Mouse (Mus musculus): Measurements from ENCODE around the gene Ttc41. TPM values are rescaled to one million over a fixed set of nuclear protein-coding genes. Genes with fewer than 3 reads are reported as not detected.

The Ttc41 gene
- polyA plus RNA-seq, 1 experiment from 2014 or later, result 1.6 TPM

DNA sequence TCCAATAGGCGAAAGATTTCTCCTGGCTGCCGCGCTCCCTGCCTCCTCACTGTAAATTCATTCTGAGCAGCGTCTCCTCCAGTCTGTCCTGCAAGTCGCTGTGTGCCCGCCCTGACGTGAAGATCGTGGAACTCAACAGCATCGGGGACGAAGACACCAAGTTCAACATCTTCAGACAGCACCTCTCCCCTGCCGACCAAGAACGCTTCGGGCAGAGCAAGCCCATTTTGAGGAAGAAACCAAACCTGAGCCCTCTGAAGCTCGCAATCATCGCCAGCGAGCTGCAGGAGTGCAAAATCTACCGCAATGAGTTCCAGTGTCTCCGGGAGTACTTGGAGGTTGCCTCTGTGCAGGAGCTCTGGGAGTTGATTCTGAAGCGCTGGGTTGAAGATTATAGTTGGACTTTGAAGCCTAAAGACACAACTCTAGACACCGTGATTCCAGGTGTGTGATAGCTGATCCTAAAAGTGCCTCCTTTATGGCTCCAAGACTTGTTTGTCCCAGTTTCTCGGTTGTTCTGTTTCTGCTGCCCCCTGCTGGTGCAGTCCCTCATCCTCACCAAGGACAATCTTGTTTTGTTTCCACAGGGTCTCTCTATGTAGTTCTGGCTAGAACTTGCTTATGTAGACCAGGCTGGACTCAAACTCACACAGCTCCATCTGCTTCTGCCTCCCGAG is 25.4 kb downstream of the Ttc41 start:
- H3K27ac ChIP-seq (ENCODE audit: low read depth, low read length), result no peak overlapping the region
- peak overlapping the region; percentile 46 for H3K4me3 ChIP-seq (ENCODE audit: low read depth, low read length)
- H3K27me3 ChIP-seq (ENCODE audit: control insufficient read depth, insufficient read depth, low read length), result no peaks in the 10 kb centered on the region
- no peak for ATAC-seq (replicated peaks; ENCODE audit: insufficient number of reproducible peaks, low FRiP score, low TSS enrichment)
- peaks cover 6% of the 10 kb centered on the region for H3K4me1 ChIP-seq (ENCODE audit: control insufficient read depth, insufficient read depth, low read length)
- H3K9me3 ChIP-seq (replicated peaks; ENCODE audit: control insufficient read depth, low read length), result no peaks in the 10 kb centered on the region
- H3K36me3 ChIP-seq (ENCODE audit: control insufficient read depth, insufficient read depth, low read length), result no peaks in the 10 kb centered on the region
- 12% methylated on average over 22 of the region's 22 CpGs for WGBS (ENCODE audit: insufficient replicate concordance)
- H3K9ac ChIP-seq (ENCODE audit: low read depth, low read length), result peak overlapping the region; percentile 62
- H3K4me2 ChIP-seq, result peak overlapping the region; percentile 70

- Histone ChIP-seq H3K9ac (ENCODE audit: low read depth, low read length) (no peak overlapping the region), H3K4me1 (ENCODE audit: control insufficient read depth, insufficient read depth, low read length) (peaks cover 6% of the 10 kb centered on the region), H3K4me2 (no peak overlapping the region), H3K9me3 (replicated peaks; ENCODE audit: control insufficient read depth, low read length) (no peaks in the 10 kb centered on the region), H3K4me3 (ENCODE audit: low read depth, low read length) (no peak overlapping the region), H3K27ac (ENCODE audit: low read depth, low read length) (no peak overlapping the region), H3K36me3 (ENCODE audit: control insufficient read depth, insufficient read depth, low read length) (no peaks in the 10 kb centered on the region), H3K27me3 (ENCODE audit: control insufficient read depth, insufficient read depth, low read length) (no peaks in the 10 kb centered on the region)
- ATAC-seq (replicated peaks; ENCODE audit: insufficient number of reproducible peaks, low FRiP score, low TSS enrichment), result no peak
- WGBS (ENCODE audit: insufficient replicate concordance), result 30% methylated on average over 2 of the region's 2 CpGs
Observed at GRCm38 (mm10) chr10:86731500-86731863, 25.9 kb downstream of the Ttc41 start.

GRCm38 (mm10) chr10:86735036-86735435 is 29.4 kb downstream of the Ttc41 start:
- no peaks in the 10 kb centered on the region for H3K4me1 ChIP-seq (ENCODE audit: control insufficient read depth, insufficient read depth, low read length)
- no peak overlapping the region for H3K9ac ChIP-seq (ENCODE audit: low read depth, low read length)
- ATAC-seq (replicated peaks; ENCODE audit: insufficient number of reproducible peaks, low FRiP score, low TSS enrichment), result no peak
- H3K36me3 ChIP-seq (ENCODE audit: control insufficient read depth, insufficient read depth, low read length), result no peaks in the 10 kb centered on the region
- H3K27ac ChIP-seq (ENCODE audit: low read depth, low read length), result no peak overlapping the region
- no peaks in the 10 kb centered on the region for H3K9me3 ChIP-seq (replicated peaks; ENCODE audit: control insufficient read depth, low read length)
- WGBS (ENCODE audit: insufficient replicate concordance), result 80% methylated on average over 4 of the region's 4 CpGs
- H3K4me2 ChIP-seq, result no peak overlapping the region
- no peak overlapping the region for H3K4me3 ChIP-seq (ENCODE audit: low read depth, low read length)
- no peaks in the 10 kb centered on the region for H3K27me3 ChIP-seq (ENCODE audit: control insufficient read depth, insufficient read depth, low read length)

- WGBS (ENCODE audit: insufficient replicate concordance), result 74% methylated on average over 2 of the region's 2 CpGs
- Histone ChIP-seq H3K27ac (ENCODE audit: low read depth, low read length) (no peak overlapping the region), H3K36me3 (ENCODE audit: control insufficient read depth, insufficient read depth, low read length) (no peaks in the 10 kb centered on the region), H3K27me3 (ENCODE audit: control insufficient read depth, insufficient read depth, low read length) (no peaks in the 10 kb centered on the region), H3K4me2 (no peak overlapping the region), H3K4me3 (ENCODE audit: low read depth, low read length) (no peak overlapping the region), H3K4me1 (ENCODE audit: control insufficient read depth, insufficient read depth, low read length) (no peaks in the 10 kb centered on the region), H3K9me3 (replicated peaks; ENCODE audit: control insufficient read depth, low read length) (no peaks in the 10 kb centered on the region), H3K9ac (ENCODE audit: low read depth, low read length) (no peak overlapping the region)
- ATAC-seq (replicated peaks; ENCODE audit: insufficient number of reproducible peaks, low FRiP score, low TSS enrichment), result no peak
Observed at GRCm38 (mm10) chr10:86742918-86743317, 37.3 kb downstream of the Ttc41 start.

DNA sequence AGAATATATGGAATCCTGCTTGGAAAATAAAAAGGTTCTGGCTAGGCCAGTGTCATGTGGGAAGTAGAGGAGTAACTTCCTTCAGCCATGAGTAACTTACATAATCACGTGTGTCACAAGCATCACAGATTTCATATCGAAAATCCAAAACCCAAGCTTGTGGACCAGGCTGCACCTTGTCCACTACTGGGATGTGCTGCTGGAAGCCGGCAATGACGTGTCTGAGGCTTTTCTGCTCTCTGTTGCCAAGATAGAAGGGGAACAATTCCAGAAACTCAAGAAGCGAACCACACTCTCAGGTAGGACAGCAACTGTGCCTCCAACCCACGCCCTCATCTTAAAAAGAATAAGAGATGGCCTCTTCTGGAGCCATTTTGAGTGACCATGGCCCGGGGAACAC is 38.7 kb downstream of the Ttc41 start:
- no peaks in the 10 kb centered on the region for H3K27me3 ChIP-seq (ENCODE audit: control insufficient read depth, insufficient read depth, low read length)
- no peaks in the 10 kb centered on the region for H3K4me1 ChIP-seq (ENCODE audit: control insufficient read depth, insufficient read depth, low read length)
- 81% methylated on average over 7 of the region's 7 CpGs for WGBS (ENCODE audit: insufficient replicate concordance)
- H3K36me3 ChIP-seq (ENCODE audit: control insufficient read depth, insufficient read depth, low read length), result no peaks in the 10 kb centered on the region
- ATAC-seq (replicated peaks; ENCODE audit: insufficient number of reproducible peaks, low FRiP score, low TSS enrichment), result no peak
- no peak overlapping the region for H3K9ac ChIP-seq (ENCODE audit: low read depth, low read length)
- H3K4me2 ChIP-seq, result no peak overlapping the region
- no peak overlapping the region for H3K4me3 ChIP-seq (ENCODE audit: low read depth, low read length)
- H3K9me3 ChIP-seq (replicated peaks; ENCODE audit: control insufficient read depth, low read length), result no peaks in the 10 kb centered on the region
- no peak overlapping the region for H3K27ac ChIP-seq (ENCODE audit: low read depth, low read length)

- H3K9ac ChIP-seq (ENCODE audit: low read depth, low read length), result no peak overlapping the region
- no peaks in the 10 kb centered on the region for H3K9me3 ChIP-seq (replicated peaks; ENCODE audit: control insufficient read depth, low read length)
- H3K27me3 ChIP-seq (ENCODE audit: control insufficient read depth, insufficient read depth, low read length), result no peaks in the 10 kb centered on the region
- no peak overlapping the region for H3K27ac ChIP-seq (ENCODE audit: low read depth, low read length)
- H3K4me2 ChIP-seq, result no peak overlapping the region
- ATAC-seq (replicated peaks; ENCODE audit: insufficient number of reproducible peaks, low FRiP score, low TSS enrichment), result no peak
- H3K4me1 ChIP-seq (ENCODE audit: control insufficient read depth, insufficient read depth, low read length), result no peaks in the 10 kb centered on the region; the same call in 1 of the 2 replicates
- no peak overlapping the region for H3K4me3 ChIP-seq (ENCODE audit: low read depth, low read length)
- 80% methylated on average over 6 of the region's 6 CpGs for WGBS (ENCODE audit: insufficient replicate concordance)
- no peaks in the 10 kb centered on the region for H3K36me3 ChIP-seq (ENCODE audit: control insufficient read depth, insufficient read depth, low read length)
Observed at GRCm38 (mm10) chr10:86755816-86756502, 50.3 kb downstream of the Ttc41 start.

DNA sequence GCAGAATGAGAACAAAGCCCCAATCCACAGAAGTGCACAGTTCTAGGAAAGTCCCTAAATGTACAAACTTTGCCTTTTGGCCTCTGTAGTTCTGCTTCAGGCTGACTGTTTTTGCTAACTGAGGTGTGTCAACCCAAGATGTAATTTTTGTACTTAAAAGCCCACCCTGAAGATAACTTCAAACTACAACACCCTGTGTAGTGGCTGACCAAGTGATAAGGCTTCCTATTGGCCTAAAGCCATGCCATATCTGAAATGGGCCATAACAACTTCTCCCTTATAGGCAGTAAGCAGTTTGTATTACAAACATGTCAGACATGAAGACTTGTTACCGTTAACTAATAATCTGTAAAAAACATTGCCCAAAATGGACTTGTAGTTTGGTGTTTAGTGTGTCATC is 52.1 kb downstream of the Ttc41 start:
- Histone ChIP-seq H3K9ac (ENCODE audit: low read depth, low read length) (no peak overlapping the region), H3K4me1 (ENCODE audit: control insufficient read depth, insufficient read depth, low read length) (no peaks in the 10 kb centered on the region; the same call in 1 of the 2 replicates), H3K4me3 (ENCODE audit: low read depth, low read length) (no peak overlapping the region), H3K36me3 (ENCODE audit: control insufficient read depth, insufficient read depth, low read length) (no peaks in the 10 kb centered on the region), H3K4me2 (no peak overlapping the region), H3K27ac (ENCODE audit: low read depth, low read length) (no peak overlapping the region), H3K27me3 (ENCODE audit: control insufficient read depth, insufficient read depth, low read length) (no peaks in the 10 kb centered on the region), H3K9me3 (replicated peaks; ENCODE audit: control insufficient read depth, low read length) (no peaks in the 10 kb centered on the region)
- no peak for ATAC-seq (replicated peaks; ENCODE audit: insufficient number of reproducible peaks, low FRiP score, low TSS enrichment)
- 92% methylated on average over 1 of the region's 1 CpGs for WGBS (ENCODE audit: insufficient replicate concordance)

GRCm38 (mm10) chr10:86758211-86758610 is 52.6 kb downstream of the Ttc41 start:
- ATAC-seq (replicated peaks; ENCODE audit: insufficient number of reproducible peaks, low FRiP score, low TSS enrichment), result no peak
- Histone ChIP-seq H3K4me1 (ENCODE audit: control insufficient read depth, insufficient read depth, low read length) (no peaks in the 10 kb centered on the region; the same call in 1 of the 2 replicates), H3K9ac (ENCODE audit: low read depth, low read length) (no peak overlapping the region), H3K36me3 (ENCODE audit: control insufficient read depth, insufficient read depth, low read length) (no peaks in the 10 kb centered on the region), H3K4me3 (ENCODE audit: low read depth, low read length) (no peak overlapping the region), H3K27ac (ENCODE audit: low read depth, low read length) (no peak overlapping the region), H3K9me3 (replicated peaks; ENCODE audit: control insufficient read depth, low read length) (no peaks in the 10 kb centered on the region), H3K4me2 (no peak overlapping the region), H3K27me3 (ENCODE audit: control insufficient read depth, insufficient read depth, low read length) (no peaks in the 10 kb centered on the region)
- WGBS (ENCODE audit: insufficient replicate concordance), result 88% methylated on average over 6 of the region's 6 CpGs

DNA sequence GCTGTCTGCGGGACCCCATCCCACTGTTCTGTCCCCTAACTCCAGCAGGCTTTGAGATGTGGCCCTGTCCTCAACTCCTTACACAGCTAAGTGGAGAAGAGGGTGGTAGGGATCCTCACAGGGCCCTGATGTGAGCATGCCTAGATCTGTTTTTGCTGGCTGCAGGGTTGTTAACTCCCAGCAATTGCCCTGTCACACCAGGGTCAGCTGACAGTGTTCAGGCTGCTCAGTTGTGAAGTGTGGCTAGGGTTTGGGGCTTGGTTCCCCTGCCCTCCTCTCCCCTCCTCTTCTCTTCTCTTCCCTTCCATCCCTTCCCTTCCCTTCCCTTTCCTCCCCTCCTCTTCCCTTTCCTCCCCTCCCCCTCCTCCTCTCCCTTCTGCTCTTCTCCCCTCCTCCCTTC is 55.6 kb downstream of the Ttc41 start:
- H3K4me2 ChIP-seq, result no peak overlapping the region
- no peaks in the 10 kb centered on the region for H3K27me3 ChIP-seq (ENCODE audit: control insufficient read depth, insufficient read depth, low read length)
- WGBS (ENCODE audit: insufficient replicate concordance), result 80% methylated on average over 1 of the region's 1 CpGs
- H3K4me1 ChIP-seq (ENCODE audit: control insufficient read depth, insufficient read depth, low read length), result no peaks in the 10 kb centered on the region
- H3K27ac ChIP-seq (ENCODE audit: low read depth, low read length), result no peak overlapping the region
- H3K9ac ChIP-seq (ENCODE audit: low read depth, low read length), result no peak overlapping the region
- H3K9me3 ChIP-seq (replicated peaks; ENCODE audit: control insufficient read depth, low read length), result no peaks in the 10 kb centered on the region
- H3K4me3 ChIP-seq (ENCODE audit: low read depth, low read length), result no peak overlapping the region
- no peak for ATAC-seq (replicated peaks; ENCODE audit: insufficient number of reproducible peaks, low FRiP score, low TSS enrichment)
- no peaks in the 10 kb centered on the region for H3K36me3 ChIP-seq (ENCODE audit: control insufficient read depth, insufficient read depth, low read length)
